Mouse (Mus musculus) ES-Bruce4 (cell line): ENCODE measurements around the gene Vps37b. TPM values are rescaled to one million over a fixed set of nuclear protein-coding genes. Genes with fewer than 3 reads are reported as not detected.

Experiments
- H3K27ac ChIP-seq: 2 replicates; pipeline ENCODE4 v1.5.1; 2012; ENCODE audit warnings: low read length, inconsistent platforms; ENCODE audit not compliant: insufficient read depth
- H3K27me3 ChIP-seq: 2 replicates; pipeline ENCODE4 v1.6.1; 2012; ENCODE audit warnings: mild to moderate bottlenecking, low read length, inconsistent platforms; ENCODE audit not compliant: control insufficient read depth, poor library complexity, insufficient read depth, severe bottlenecking
- H3K36me3 ChIP-seq: 2 replicates; pipeline ENCODE4 v1.6.1; 2012; ENCODE audit warnings: inconsistent platforms, mild to moderate bottlenecking, low read length, moderate library complexity; ENCODE audit not compliant: control insufficient read depth, poor library complexity, insufficient read depth, severe bottlenecking
- H3K4me1 ChIP-seq: one replicate; pipeline ENCODE4 v1.8.1; 2011; ENCODE audit warnings: low read length; ENCODE audit not compliant: control insufficient read depth, insufficient read depth
- H3K4me3 ChIP-seq: 2 replicates; pipeline ENCODE4 v1.5.1; 2011; ENCODE audit warnings: low read depth, mild to moderate bottlenecking, low read length
- H3K9ac ChIP-seq: 2 replicates; pipeline ENCODE4 v1.6.1; 2012; ENCODE audit warnings: low read depth, mild to moderate bottlenecking, inconsistent platforms; ENCODE audit not compliant: poor library complexity, severe bottlenecking
- H3K9me3 ChIP-seq: replicated peaks from 2 replicates; pipeline ENCODE4 v1.6.1; 2012; ENCODE audit warnings: mild to moderate bottlenecking, low read length, inconsistent platforms; ENCODE audit not compliant: control insufficient read depth, poor library complexity, insufficient read depth, severe bottlenecking
- CTCF ChIP-seq: IDR thresholded peaks from one replicate; pipeline ENCODE4 v1.8.1; 2011; ENCODE audit warnings: low read depth, low read length
- EP300 ChIP-seq: IDR thresholded peaks from 2 replicates; pipeline ENCODE4 v1.6.1; 2011; ENCODE audit warnings: low read depth, low read length; ENCODE audit not compliant: insufficient read depth
- POLR2A ChIP-seq: IDR thresholded peaks from one replicate; pipeline ENCODE4 v1.8.1; 2011; ENCODE audit warnings: low read length; ENCODE audit not compliant: insufficient read depth
- polyA plus RNA-seq: library from polyadenylated mRNA; stranded (reverse); fragments of >200 nt; gene quantifications from 2 replicates; pipeline ENCODE4 v1.2.4, GENCODE M21; 2011; ENCODE audit warnings: low read depth; ENCODE audit not compliant: missing spikeins, insufficient read depth, insufficient read length

Gene Vps37b
- polyA plus RNA-seq, 1 experiment = 11.9 TPM

DNA sequence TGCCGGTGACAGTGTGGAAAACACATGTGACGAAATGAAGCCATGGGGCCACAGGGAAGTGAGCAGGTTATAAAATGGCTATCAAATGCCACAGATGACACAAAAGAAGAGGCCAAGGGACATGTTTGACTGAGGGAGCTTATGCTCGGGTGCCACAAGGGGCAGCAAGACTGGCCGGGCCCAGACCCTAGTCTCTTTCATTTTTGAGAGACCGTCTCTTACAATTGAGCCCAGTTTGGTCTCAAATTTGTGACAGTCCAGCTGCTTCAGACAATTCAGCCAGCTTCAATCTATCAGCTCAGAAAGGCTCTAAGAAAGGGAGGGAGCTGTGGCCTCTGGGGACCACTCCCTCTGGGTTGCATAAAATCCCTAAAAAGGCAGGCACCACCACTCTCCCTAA, 5.5 kb downstream of the Vps37b start:
- no peak overlapping the region for H3K4me3 ChIP-seq
- H3K27ac ChIP-seq = no peak overlapping the region
- no peak for TF ChIP-seq CTCF
- no peak for TF ChIP-seq EP300
- TF ChIP-seq POLR2A = no peak
- no peak overlapping the region for H3K9ac ChIP-seq
- H3K27me3 ChIP-seq = no peaks in the 10 kb centered on the region
- no peaks in the 10 kb centered on the region for H3K9me3 ChIP-seq
- no peaks in the 10 kb centered on the region for H3K4me1 ChIP-seq
- H3K36me3 ChIP-seq = no peaks in the 10 kb centered on the region

- TF ChIP-seq EP300 = no peak
- no peak for TF ChIP-seq POLR2A
- TF ChIP-seq CTCF = no peak
- H3K27ac ChIP-seq = no peak overlapping the region
- H3K4me3 ChIP-seq = no peak overlapping the region
- no peaks in the 10 kb centered on the region for H3K4me1 ChIP-seq
- no peaks in the 10 kb centered on the region for H3K36me3 ChIP-seq
- no peaks in the 10 kb centered on the region for H3K9me3 ChIP-seq
- no peaks in the 10 kb centered on the region for H3K27me3 ChIP-seq
- H3K9ac ChIP-seq = no peak overlapping the region
These were observed 6.3 kb downstream of the Vps37b start for GRCm38 (mm10) chr5:124025587-124026441.

- no peak overlapping the region for H3K9ac ChIP-seq
- no peaks in the 10 kb centered on the region for H3K36me3 ChIP-seq
- H3K27me3 ChIP-seq = no peaks in the 10 kb centered on the region
- H3K4me1 ChIP-seq = no peaks in the 10 kb centered on the region
- no peaks in the 10 kb centered on the region for H3K9me3 ChIP-seq
- no peak for TF ChIP-seq CTCF
- no peak for TF ChIP-seq EP300
- TF ChIP-seq POLR2A = no peak
- no peak overlapping the region for H3K27ac ChIP-seq
- H3K4me3 ChIP-seq = no peak overlapping the region
These were observed 6.9 kb downstream of the Vps37b start for GRCm38 (mm10) chr5:124025146-124025545.

DNA sequence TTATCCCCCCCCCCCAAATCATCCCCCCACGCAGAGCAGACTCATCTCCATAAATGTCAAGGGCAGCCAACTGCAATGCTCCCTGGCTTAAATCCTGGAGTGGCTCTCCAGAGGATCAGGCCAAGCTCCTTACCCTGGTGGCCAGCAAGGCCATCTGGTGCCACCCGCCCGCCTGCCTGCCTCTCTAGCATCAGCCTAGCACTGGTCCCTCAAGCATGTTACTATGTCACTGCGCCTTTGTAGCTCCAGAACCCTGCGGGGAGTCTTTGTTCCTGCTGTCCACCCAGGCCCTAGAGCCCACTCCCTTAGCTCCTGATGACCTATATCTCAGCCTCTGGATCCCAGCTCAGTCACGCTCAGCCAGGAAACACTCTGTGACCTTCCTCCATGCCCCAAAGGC, 7.4 kb downstream of the Vps37b start:
- Histone ChIP-seq H3K4me3 (no peak overlapping the region), H3K9ac (no peak overlapping the region), H3K27me3 (no peaks in the 10 kb centered on the region), H3K4me1 (no peaks in the 10 kb centered on the region), H3K27ac (no peak overlapping the region), H3K36me3 (no peaks in the 10 kb centered on the region), H3K9me3 (no peaks in the 10 kb centered on the region)
- no peak for TF ChIP-seq POLR2A
- TF ChIP-seq CTCF = no peak
- TF ChIP-seq EP300 = no peak

DNA sequence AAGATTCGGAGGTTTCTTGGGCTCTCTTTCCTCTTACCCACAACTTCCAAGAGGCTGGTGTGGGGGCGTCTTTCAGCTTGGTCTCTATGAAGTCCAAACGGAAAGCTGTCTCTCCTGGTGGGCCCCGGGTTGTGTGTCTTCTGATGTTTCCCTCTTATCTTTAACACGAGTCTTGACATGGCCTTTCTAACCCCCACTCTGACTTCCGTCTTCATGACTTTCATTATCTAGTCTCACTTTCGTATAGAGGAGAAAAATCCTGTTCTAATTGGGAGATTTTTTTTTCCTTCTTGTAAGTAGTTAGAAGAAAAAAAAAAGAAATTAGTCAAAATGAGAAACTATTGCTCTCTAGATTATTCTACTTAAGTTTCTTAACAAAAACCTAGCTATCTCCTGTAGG, 9.7 kb downstream of the Vps37b start:
- no peak for TF ChIP-seq POLR2A
- TF ChIP-seq CTCF = no peak
- no peak for TF ChIP-seq EP300
- Histone ChIP-seq H3K9me3 (no peaks in the 10 kb centered on the region), H3K4me3 (no peak overlapping the region), H3K4me1 (no peaks in the 10 kb centered on the region), H3K27me3 (no peaks in the 10 kb centered on the region), H3K36me3 (no peaks in the 10 kb centered on the region), H3K9ac (no peak overlapping the region), H3K27ac (no peak overlapping the region)

GRCm38 (mm10) chr5:124021701-124022100, 10.4 kb downstream of the Vps37b start:
- Histone ChIP-seq H3K4me1 (no peaks in the 10 kb centered on the region), H3K4me3 (no peak overlapping the region), H3K27me3 (no peaks in the 10 kb centered on the region), H3K9me3 (no peaks in the 10 kb centered on the region), H3K27ac (no peak overlapping the region), H3K9ac (no peak overlapping the region), H3K36me3 (no peaks in the 10 kb centered on the region)
- TF ChIP-seq POLR2A = no peak
- no peak for TF ChIP-seq EP300
- no peak for TF ChIP-seq CTCF
